Mouse (Mus musculus) bone marrow, adult 2 months (tissue): Measurements from ENCODE around the gene Tmcc3.

ENCODE experiments used
- CTCF ChIP-seq: fragments of 200-500 bp; IDR thresholded peaks from 2 replicates; pipeline ENCODE4 v1.5.1; 2011; ENCODE audit warnings: low read length, control low read depth; ENCODE audit not compliant: control insufficient read depth, insufficient read depth
- POLR2A ChIP-seq: fragments of 200-500 bp; IDR thresholded peaks from 2 replicates; pipeline ENCODE4 v1.6.1; 2011; ENCODE audit warnings: low read depth, mild to moderate bottlenecking, control low read depth, low read length, borderline replicate concordance; ENCODE audit not compliant: control insufficient read depth

DNA sequence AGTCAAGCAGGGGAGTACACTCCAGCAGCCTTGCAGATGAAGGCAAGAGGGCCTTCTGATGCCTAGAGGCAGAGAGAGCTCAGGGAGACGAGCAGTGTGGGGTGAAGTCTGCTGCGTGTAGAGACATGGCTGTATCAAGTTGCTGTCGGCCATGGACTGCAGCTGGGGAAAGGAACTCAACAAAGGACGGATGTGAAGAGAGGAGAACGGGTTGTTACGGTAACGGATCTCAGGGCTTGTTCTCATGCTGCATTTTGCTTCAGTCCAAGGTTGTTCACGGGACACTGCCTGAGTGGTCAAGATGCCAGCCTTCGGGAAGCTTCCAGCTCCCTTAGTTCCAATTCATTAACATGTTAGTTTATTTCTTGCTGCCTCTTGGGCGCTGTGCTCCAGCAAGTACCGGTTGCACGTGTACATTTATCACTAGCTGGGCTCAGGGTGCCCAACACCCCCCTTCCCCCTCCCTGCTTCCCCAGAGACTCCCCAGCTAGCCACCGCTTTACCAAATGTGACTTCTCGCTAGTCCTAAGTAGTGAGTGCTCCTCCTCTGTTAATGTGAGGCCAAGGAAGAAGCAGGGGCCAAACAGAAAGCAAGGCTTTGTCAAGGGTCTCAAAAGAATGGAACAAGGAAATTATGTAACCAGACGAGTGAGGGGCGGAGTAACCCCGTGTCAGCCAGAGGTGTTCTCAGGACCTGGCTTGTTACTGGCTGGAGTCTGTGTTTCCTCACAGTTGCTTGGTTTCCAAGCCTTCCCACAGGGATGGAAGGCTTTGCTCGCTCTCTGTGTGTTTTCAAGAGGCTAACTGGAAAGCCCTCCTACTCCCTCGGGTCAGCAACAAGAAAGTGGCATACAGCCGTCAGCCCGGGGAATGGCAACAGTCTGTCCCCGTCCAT, 104.4 kb downstream of the Tmcc3 start:
- TF ChIP-seq POLR2A, result no peak
- no peak for TF ChIP-seq CTCF
